ENCODE assay signal across 8 mouse cellular contexts in genomic region chr11:53706236-53706933, GRCm38 (mm10). TPM values are rescaled to one million over a fixed set of nuclear protein-coding genes. Genes with fewer than 3 reads are reported as not detected.
DNase-seq lines count a peak whose midpoint lies in the region; ATAC-seq and TF ChIP-seq lines count a peak whose summit lies in the region.

No protein-coding gene starts in this region.

- H3K36me3 ChIP-seq in forebrain, embryonic 15.5 days, result no peaks in the 10 kb centered on the region
- peaks cover 2% of the 10 kb centered on the region; the same call in 1 of the 2 replicates for H3K36me3 ChIP-seq in lung, postnatal 0 days (ENCODE audit: insufficient read depth, low read length)

- WGBS in forebrain, embryonic 15.5 days, result 7% methylated on average over 29 of the region's 29 CpGs
- 6% methylated on average over 29 of the region's 29 CpGs for WGBS in lung, postnatal 0 days

- H3K4me1 ChIP-seq in forebrain, embryonic 15.5 days, result peaks cover 9% of the 10 kb centered on the region
- peaks cover 4% of the 10 kb centered on the region; the same call in 1 of the 2 replicates for H3K4me1 ChIP-seq in lung, postnatal 0 days (ENCODE audit: insufficient read depth, low read depth, low read length)

- peak; percentile 25 for DNase-seq in urinary bladder, adult 2 months (ENCODE audit: low spot score)
- DNase-seq in urinary bladder, postnatal 10 days (ENCODE audit: low spot score), result no peak
- DNase-seq in c-Kit-negative CD71-positive TER-119-positive erythroid progenitor cells, embryonic 14.5 days (ENCODE audit: low read depth, low spot score), result peak; percentile 39
- DNase-seq in kidney, adult 9 months, result peak; percentile 22
- peak; percentile 58 for DNase-seq in lung, postnatal 0 days (ENCODE audit: low spot score)
- DNase-seq in right cerebral cortex, postnatal 10 days (ENCODE audit: low spot score in 2 of 2), result peak; percentile 46 to 54
- no peak for DNase-seq in c-Kit-positive CD71-positive TER-119-positive erythroid progenitor cells, embryonic 14.5 days (ENCODE audit: low spot score)

- no peak for TF ChIP-seq CTCF in lung, postnatal 0 days (IDR thresholded peaks at IDR 0.05)

- H3K9ac ChIP-seq in forebrain, embryonic 15.5 days (replicated peaks), result peak overlapping the region; percentile 51
- H3K9ac ChIP-seq in lung, postnatal 0 days (replicated peaks; ENCODE audit: low read depth), result peak overlapping the region; percentile 57

- H3K27me3 ChIP-seq in forebrain, embryonic 15.5 days, result no peaks in the 10 kb centered on the region
- H3K27me3 ChIP-seq in lung, postnatal 0 days (replicated peaks; ENCODE audit: insufficient read depth, low read length), result no peaks in the 10 kb centered on the region

- H3K27ac ChIP-seq in forebrain, embryonic 15.5 days (replicated peaks), result peak overlapping the region; percentile 28
- H3K27ac ChIP-seq in lung, postnatal 0 days (ENCODE audit: low read length), result peak overlapping the region; percentile 85

- H3K4me3 ChIP-seq in forebrain, embryonic 15.5 days, result peak overlapping the region; percentile 58
- peak overlapping the region; percentile 71 for H3K4me3 ChIP-seq in lung, postnatal 0 days (ENCODE audit: low read depth, low read length)

- TF ChIP-seq EP300 in lung, postnatal 0 days (IDR thresholded peaks at IDR 0.05), result no peak

- H3K9me3 ChIP-seq in forebrain, embryonic 15.5 days, result no peaks in the 10 kb centered on the region
- H3K9me3 ChIP-seq in lung, postnatal 0 days (ENCODE audit: low read length), result no peaks in the 10 kb centered on the region

- peak; percentile 75 for ATAC-seq in forebrain, embryonic 15.5 days (replicated peaks)
- peak; percentile 74 for ATAC-seq in lung, postnatal 0 days

- H3K4me2 ChIP-seq in forebrain, embryonic 15.5 days (replicated peaks), result peak overlapping the region; percentile 83
- peak overlapping the region; percentile 92 for H3K4me2 ChIP-seq in lung, postnatal 0 days (replicated peaks; ENCODE audit: low read depth, low read length)

RNA-seq across cellular contexts. Expression of gene Rad50, which starts 0.7 kb away (rescaled TPM):
- 10.2 and 13.9 TPM in 2 replicates for polyA plus RNA-seq in urinary bladder, adult 2 months (2012; rRNA removed)
- polyA plus RNA-seq in forebrain, embryonic 15.5 days (2015; fragmentation: Nextera tagmentation; extraction: Ambion mirVana), result 14.0 and 15.2 TPM in 2 replicates
- polyA plus RNA-seq in lung, postnatal 0 days (2015; fragmentation: Nextera tagmentation; extraction: Ambion mirVana), result 18.1 and 19.4 TPM in 2 replicates

RNA-seq across cellular contexts. Expression of gene Il5, which starts 14.2 kb away (rescaled TPM):
- polyA plus RNA-seq in urinary bladder, adult 2 months (2012; rRNA removed), result 0.12 and 0.21 TPM in 2 replicates
- not detected in 2 replicates for polyA plus RNA-seq in forebrain, embryonic 15.5 days (2015; fragmentation: Nextera tagmentation; extraction: Ambion mirVana)
- polyA plus RNA-seq in lung, postnatal 0 days (2015; fragmentation: Nextera tagmentation; extraction: Ambion mirVana), result not detected in 2 replicates

Comparison
In these comparisons a context has a peak if more than half of its experiments do, and no peak if none do; other contexts are left out.
1. DNase-seq: peak in urinary bladder, adult 2 months (single experiment), c-Kit-negative CD71-positive TER-119-positive erythroid progenitor cells, embryonic 14.5 days (single experiment), kidney, adult 9 months (single experiment), lung, postnatal 0 days (single experiment) and right cerebral cortex, postnatal 10 days (2 of 2); none in urinary bladder, postnatal 10 days (single experiment) and c-Kit-positive CD71-positive TER-119-positive erythroid progenitor cells, embryonic 14.5 days (single experiment).